Mouse (Mus musculus): ENCODE data around the gene Pld1. TPM values are rescaled to one million over a fixed set of nuclear protein-coding genes. Genes with fewer than 3 reads are reported as not detected.
"Not testable (repeated sequence)": the region's sequence is repeated elsewhere in the genome, so short reads cannot be mapped to it uniquely, and the experiment has no call there.

The Pld1 gene
- total and polyA plus RNA-seq, 2 experiments from 2014 or later: 5.0 to 6.7 TPM

- peaks cover 10% of the 10 kb centered on the region; the same call in 1 of the 2 replicates for H3K27me3 ChIP-seq (ENCODE audit: insufficient read depth, low read length)
- no peak overlapping the region for H3K9ac ChIP-seq (replicated peaks; ENCODE audit: low read length, poor library complexity, severe bottlenecking)
- no peak for TF ChIP-seq CTCF (IDR thresholded peaks at IDR 0.05)
- H3K4me1 ChIP-seq (ENCODE audit: insufficient read depth, low read length): no peaks in the 10 kb centered on the region
- no peaks in the 10 kb centered on the region for H3K9me3 ChIP-seq (ENCODE audit: low read length)
- no peak for DNase-seq (ENCODE audit: low spot score)
- no peak overlapping the region for H3K27ac ChIP-seq (ENCODE audit: low read depth, low read length)
- no peaks in the 10 kb centered on the region for H3K36me3 ChIP-seq (ENCODE audit: insufficient read depth, low read length)
- H3K4me2 ChIP-seq (ENCODE audit: low read depth, low read length, poor library complexity, severe bottlenecking): no peak overlapping the region
- H3K4me3 ChIP-seq (ENCODE audit: low read depth, low read length): no peak overlapping the region
- ATAC-seq (ENCODE audit: low FRiP score): no peak
- WGBS: 81% methylated on average over 13 of the region's 13 CpGs
These were observed 1.1 kb upstream of the Pld1 start for GRCm38 (mm10) chr3:27937144-27938110.

GRCm38 (mm10) chr3:27941634-27942033 is 3.1 kb downstream of the Pld1 start:
- no peak for TF ChIP-seq CTCF (IDR thresholded peaks at IDR 0.05)
- H3K9me3 ChIP-seq (ENCODE audit: low read length): no peaks in the 10 kb centered on the region
- DNase-seq (ENCODE audit: low spot score) (no peak), ATAC-seq (ENCODE audit: low FRiP score) (no peak)
- H3K27ac ChIP-seq (ENCODE audit: low read depth, low read length): no peak overlapping the region
- peaks cover 10% of the 10 kb centered on the region; the same call in 1 of the 2 replicates for H3K27me3 ChIP-seq (ENCODE audit: insufficient read depth, low read length)
- no peak overlapping the region for H3K9ac ChIP-seq (replicated peaks; ENCODE audit: low read length, poor library complexity, severe bottlenecking)
- H3K4me2 ChIP-seq (ENCODE audit: low read depth, low read length, poor library complexity, severe bottlenecking): no peak overlapping the region
- 90% methylated on average over 3 of the region's 3 CpGs for WGBS
- no peaks in the 10 kb centered on the region for H3K4me1 ChIP-seq (ENCODE audit: insufficient read depth, low read length)
- H3K36me3 ChIP-seq (ENCODE audit: insufficient read depth, low read length): no peaks in the 10 kb centered on the region
- H3K4me3 ChIP-seq (ENCODE audit: low read depth, low read length): no peak overlapping the region

- DNase-seq (ENCODE audit: low spot score) (no peak), ATAC-seq (ENCODE audit: low FRiP score) (no peak)
- no peak overlapping the region for H3K9ac ChIP-seq (replicated peaks; ENCODE audit: low read length, poor library complexity, severe bottlenecking)
- no peaks in the 10 kb centered on the region for H3K36me3 ChIP-seq (ENCODE audit: insufficient read depth, low read length)
- 76% methylated on average over 7 of the region's 7 CpGs for WGBS
- H3K4me1 ChIP-seq (ENCODE audit: insufficient read depth, low read length): no peaks in the 10 kb centered on the region
- H3K27me3 ChIP-seq (ENCODE audit: insufficient read depth, low read length): 0 out of 2 replicates have a peak, but pooled peaks cover 2% of the 10 kb centered on the region
- no peaks in the 10 kb centered on the region for H3K9me3 ChIP-seq (ENCODE audit: low read length)
- TF ChIP-seq CTCF (IDR thresholded peaks at IDR 0.05): no peak
- no peak overlapping the region for H3K4me3 ChIP-seq (ENCODE audit: low read depth, low read length)
- H3K4me2 ChIP-seq (ENCODE audit: low read depth, low read length, poor library complexity, severe bottlenecking): no peak overlapping the region
- no peak overlapping the region for H3K27ac ChIP-seq (ENCODE audit: low read depth, low read length)
These were observed 4.5 kb downstream of the Pld1 start for GRCm38 (mm10) chr3:27942991-27943390.

GRCm38 (mm10) chr3:27945397-27945796 is 6.9 kb downstream of the Pld1 start:
- 85% methylated on average over 2 of the region's 2 CpGs for WGBS
- not testable (repeated sequence) for H3K4me3 ChIP-seq (ENCODE audit: low read depth, low read length)

GRCm38 (mm10) chr3:27949175-27949872 is 10.8 kb downstream of the Pld1 start:
- WGBS: 88% methylated on average over 5 of the region's 5 CpGs
- Histone ChIP-seq H3K27ac (ENCODE audit: low read depth, low read length) (no peak overlapping the region), H3K27me3 (ENCODE audit: insufficient read depth, low read length) (no peaks in the 10 kb centered on the region), H3K4me1 (ENCODE audit: insufficient read depth, low read length) (no peaks in the 10 kb centered on the region), H3K9ac (replicated peaks; ENCODE audit: low read length, poor library complexity, severe bottlenecking) (no peak overlapping the region), H3K36me3 (ENCODE audit: insufficient read depth, low read length) (no peaks in the 10 kb centered on the region), H3K9me3 (ENCODE audit: low read length) (no peaks in the 10 kb centered on the region), H3K4me3 (ENCODE audit: low read depth, low read length) (no peak overlapping the region), H3K4me2 (ENCODE audit: low read depth, low read length, poor library complexity, severe bottlenecking) (no peak overlapping the region)
- ATAC-seq (ENCODE audit: low FRiP score) (no peak), DNase-seq (ENCODE audit: low spot score) (no peak)
- no peak for TF ChIP-seq CTCF (IDR thresholded peaks at IDR 0.05)

More at GRCm38 (mm10) chr3:27945397-27945796, 6.9 kb downstream of the Pld1 start:
- H3K9ac ChIP-seq (replicated peaks; ENCODE audit: low read length, poor library complexity, severe bottlenecking); H3K36me3 ChIP-seq (ENCODE audit: insufficient read depth, low read length); H3K4me1 ChIP-seq (ENCODE audit: insufficient read depth, low read length); H3K4me2 ChIP-seq (ENCODE audit: low read depth, low read length, poor library complexity, severe bottlenecking); ATAC-seq (ENCODE audit: low FRiP score); H3K27me3 ChIP-seq (ENCODE audit: insufficient read depth, low read length); H3K27ac ChIP-seq (ENCODE audit: low read depth, low read length); DNase-seq (ENCODE audit: low spot score); H3K9me3 ChIP-seq (ENCODE audit: low read length): not testable (repeated sequence)

- H3K4me3 ChIP-seq (ENCODE audit: low read depth, low read length): no peak overlapping the region
- no peaks in the 10 kb centered on the region for H3K4me1 ChIP-seq (ENCODE audit: insufficient read depth, low read length)
- no peak overlapping the region for H3K4me2 ChIP-seq (ENCODE audit: low read depth, low read length, poor library complexity, severe bottlenecking)
- DNase-seq (ENCODE audit: low spot score) (no peak), ATAC-seq (ENCODE audit: low FRiP score) (no peak)
- TF ChIP-seq CTCF (IDR thresholded peaks at IDR 0.05): no peak
- 85% methylated on average over 6 of the region's 6 CpGs for WGBS
- H3K9me3 ChIP-seq (ENCODE audit: low read length): no peaks in the 10 kb centered on the region
- no peak overlapping the region for H3K27ac ChIP-seq (ENCODE audit: low read depth, low read length)
- H3K27me3 ChIP-seq (ENCODE audit: insufficient read depth, low read length): no peaks in the 10 kb centered on the region
- H3K9ac ChIP-seq (replicated peaks; ENCODE audit: low read length, poor library complexity, severe bottlenecking): no peak overlapping the region
- no peaks in the 10 kb centered on the region for H3K36me3 ChIP-seq (ENCODE audit: insufficient read depth, low read length)
These were observed 11.4 kb downstream of the Pld1 start for GRCm38 (mm10) chr3:27949873-27950250.

Measured in midbrain, postnatal 0 days (tissue).